Comparison of ENCODE assay signal across 12 mouse cellular contexts in the genomic region with DNA sequence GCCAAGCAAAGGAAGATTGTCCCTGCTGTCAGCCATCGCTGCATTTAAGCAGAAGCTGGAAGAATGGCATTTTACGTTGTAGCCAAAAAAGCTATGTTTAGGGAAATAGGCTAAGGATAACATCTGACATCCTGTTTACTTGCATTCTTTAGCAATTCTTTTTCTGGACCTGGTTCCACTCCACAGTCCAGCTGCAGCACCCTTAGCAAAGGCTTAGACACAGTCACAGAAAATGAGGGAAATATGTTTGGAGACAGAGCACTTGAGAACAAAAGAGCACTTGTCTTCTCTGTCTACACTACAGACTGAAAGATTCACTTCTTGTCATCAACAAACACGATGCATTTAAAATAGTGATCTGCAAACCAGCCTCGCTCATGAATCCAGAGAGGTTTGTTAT. TPM values are rescaled to one million over a fixed set of nuclear protein-coding genes. Genes with fewer than 3 reads are reported as not detected.
A peak's percentile ranks its signal among the peaks of the same experiment; 100 is the strongest.
DNase-seq lines count a peak whose midpoint lies in the region; ATAC-seq and TF ChIP-seq lines count a peak whose summit lies in the region.
"Had no signal": no experiment of that assay in that cellular context is flagged by ENCODE, and none has a peak within 500 bp of the region (broad histone marks: within the 10 kb centered on the region; RNA-seq: fewer than 3 reads in every experiment).

No protein-coding gene starts in this region.

- no peak for TF ChIP-seq EP300 in lung, postnatal 0 days (IDR thresholded peaks at IDR 0.05)

- no peaks in the 10 kb centered on the region for H3K27me3 ChIP-seq in heart, embryonic 14.5 days (ENCODE audit: control insufficient read depth, insufficient read depth, low read length)
- H3K27me3 ChIP-seq in lung, embryonic 14.5 days (ENCODE audit: insufficient read depth, low read length): no peaks in the 10 kb centered on the region
- no peaks in the 10 kb centered on the region for H3K27me3 ChIP-seq in lung, postnatal 0 days (replicated peaks; ENCODE audit: insufficient read depth, low read length)
- H3K27me3 ChIP-seq: neural tube, embryonic 15.5 days had no signal

- intact Hi-C loops in heart, postnatal 25 days (cut with DNase I): no loop called here

- TF ChIP-seq POLR2A in brain, embryonic 14.5 days (IDR thresholded peaks at IDR 0.05; ENCODE audit: borderline replicate concordance, extremely low read depth, insufficient read depth, insufficient read length, poor library complexity, severe bottlenecking): no peak

- no peak overlapping the region for H3K4me3 ChIP-seq in heart, embryonic 14.5 days (ENCODE audit: control insufficient read depth in 1 of 2, insufficient read depth in 1 of 2, low read depth in 1 of 2, low read length in 2 of 2)
- no peak overlapping the region for H3K4me3 ChIP-seq in lung, embryonic 14.5 days (ENCODE audit: low read depth, low read length)
- no peak overlapping the region for H3K4me3 ChIP-seq in lung, postnatal 0 days (ENCODE audit: low read depth, low read length)
- H3K4me3 ChIP-seq: forebrain, embryonic 10.5 days; neural tube, embryonic 15.5 days had no signal

- peak overlapping the region; percentile 31 for H3K4me2 ChIP-seq in heart, embryonic 14.5 days (ENCODE audit: low read length)
- no peak overlapping the region for H3K4me2 ChIP-seq in lung, embryonic 14.5 days
- peak overlapping the region; percentile 27; the same call in 1 of the 2 replicates for H3K4me2 ChIP-seq in lung, postnatal 0 days (replicated peaks; ENCODE audit: low read depth, low read length)
- H3K4me2 ChIP-seq: neural tube, embryonic 15.5 days had no signal

- peaks cover 3 to 4% of the 10 kb centered on the region in 2 experiments; a peak in 2 of 4 replicates for H3K4me1 ChIP-seq in heart, embryonic 14.5 days (ENCODE audit: control insufficient read depth in 2 of 2, insufficient read depth in 2 of 2, low read length in 2 of 2)
- H3K4me1 ChIP-seq in lung, embryonic 14.5 days (ENCODE audit: insufficient read depth): no peaks in the 10 kb centered on the region
- H3K4me1 ChIP-seq in lung, postnatal 0 days (ENCODE audit: insufficient read depth, low read depth, low read length): no peaks in the 10 kb centered on the region
- H3K4me1 ChIP-seq: forebrain, embryonic 10.5 days; neural tube, embryonic 15.5 days had no signal

- no peak overlapping the region for H3K27ac ChIP-seq in heart, embryonic 14.5 days (replicated peaks in 1 of 2; ENCODE audit: control insufficient read depth in 1 of 2, insufficient read depth in 1 of 2, low read depth in 2 of 2, low read length in 2 of 2)
- H3K27ac ChIP-seq in lung, embryonic 14.5 days (ENCODE audit: low read depth): no peak overlapping the region
- no peak overlapping the region for H3K27ac ChIP-seq in lung, postnatal 0 days (ENCODE audit: low read length)
- H3K27ac ChIP-seq: forebrain, embryonic 10.5 days; liver, embryonic 14.5 days; neural tube, embryonic 15.5 days had no signal

- H3K9ac ChIP-seq in heart, embryonic 14.5 days (ENCODE audit: low read length): no peak overlapping the region
- no peak overlapping the region for H3K9ac ChIP-seq in lung, embryonic 14.5 days
- H3K9ac ChIP-seq in lung, postnatal 0 days (replicated peaks; ENCODE audit: low read depth): no peak overlapping the region
- H3K9ac ChIP-seq: liver, embryonic 14.5 days; neural tube, embryonic 15.5 days had no signal

- H3K9me3 ChIP-seq in heart, embryonic 14.5 days (ENCODE audit: control insufficient read depth, low read length): no peaks in the 10 kb centered on the region
- H3K9me3 ChIP-seq in lung, embryonic 14.5 days (ENCODE audit: low read depth, low read length): no peaks in the 10 kb centered on the region
- H3K9me3 ChIP-seq in lung, postnatal 0 days (ENCODE audit: low read length): no peaks in the 10 kb centered on the region
- H3K9me3 ChIP-seq: forebrain, embryonic 10.5 days; neural tube, embryonic 15.5 days had no signal

- ATAC-seq in heart, embryonic 14.5 days (ENCODE audit: insufficient number of reproducible peaks, insufficient read depth, low FRiP score, low read depth): no peak
- ATAC-seq in lung, embryonic 14.5 days (ENCODE audit: insufficient read depth): no peak
- peak; percentile 37; the same call in 1 of the 2 replicates for ATAC-seq in lung, postnatal 0 days
- ATAC-seq: hindbrain, embryonic 16.5 days had no signal

- no peak for TF ChIP-seq CTCF in lung, embryonic 14.5 days (IDR thresholded peaks at IDR 0.05; ENCODE audit: low read depth)
- TF ChIP-seq CTCF in brain, embryonic 14.5 days (IDR thresholded peaks at IDR 0.05; ENCODE audit: borderline replicate concordance, extremely low read depth, insufficient read depth, insufficient read length): no peak
- TF ChIP-seq CTCF in lung, postnatal 0 days (IDR thresholded peaks at IDR 0.05): no peak

- 45% methylated on average over 4 of the region's 4 CpGs for WGBS in heart, embryonic 14.5 days
- 49% methylated on average over 4 of the region's 4 CpGs for WGBS in lung, embryonic 14.5 days
- WGBS in lung, postnatal 0 days: 36% methylated on average over 4 of the region's 4 CpGs

- no peaks in the 10 kb centered on the region for H3K36me3 ChIP-seq in heart, embryonic 14.5 days (ENCODE audit: control insufficient read depth, insufficient read depth, low read length)
- no peaks in the 10 kb centered on the region for H3K36me3 ChIP-seq in lung, embryonic 14.5 days (ENCODE audit: insufficient read depth)
- no peaks in the 10 kb centered on the region for H3K36me3 ChIP-seq in lung, postnatal 0 days (ENCODE audit: insufficient read depth, low read length)
- H3K36me3 ChIP-seq: forebrain, embryonic 10.5 days; neural tube, embryonic 15.5 days had no signal

- no peak for DNase-seq in heart, postnatal 25 days (ENCODE audit: low spot score)
- peak; percentile 18 for DNase-seq in lung, embryonic 14.5 days
- DNase-seq in lung, adult 18-20 months: no peak
- peak; percentile 4 for DNase-seq in brain, embryonic 14.5 days (ENCODE audit: low read depth)
- DNase-seq in lung, postnatal 0 days (ENCODE audit: low spot score): no peak
- DNase-seq in c-Kit-positive CD71-positive TER-119-positive erythroid progenitor cells, embryonic 14.5 days (ENCODE audit: low spot score): no peak
- DNase-seq: cerebellum, adult 18-20 months had no signal

RNA-seq across cellular contexts. Expression of a gene that starts 0.7 kb away (rescaled TPM):
- 45.9 and 54.2 TPM in 2 replicates for polyA plus RNA-seq in heart, embryonic 14.5 days (2014; fragmentation: Nextera tagmentation; extraction: Ambion mirVana)
- 10 to 100 TPM; 62.2 to 78.3 TPM for total RNA-seq in heart, postnatal 25 days (2021)
- 19.4 and 27.9 TPM in 2 replicates for polyA plus RNA-seq in lung, embryonic 14.5 days (2014; fragmentation: Nextera tagmentation; extraction: Ambion mirVana)
- 10.3 and 12.6 TPM in 2 replicates for polyA plus RNA-seq in brain, embryonic 14.5 days (2012; rRNA removed)
- polyA plus RNA-seq in lung, postnatal 0 days (2015; fragmentation: Nextera tagmentation; extraction: Ambion mirVana): 23.3 and 25.9 TPM in 2 replicates

RNA-seq across cellular contexts. Expression of a gene that starts 53.6 kb away (rescaled TPM):
- polyA plus RNA-seq in heart, embryonic 14.5 days (2014; fragmentation: Nextera tagmentation; extraction: Ambion mirVana): 88.7 and 92.5 TPM in 2 replicates
- total RNA-seq in heart, postnatal 25 days (2021): 10 to 100 TPM; 24.7 to 27.1 TPM
- 156 and 165 TPM in 2 replicates for polyA plus RNA-seq in lung, embryonic 14.5 days (2014; fragmentation: Nextera tagmentation; extraction: Ambion mirVana)
- 191 and 229 TPM in 2 replicates for polyA plus RNA-seq in brain, embryonic 14.5 days (2012; rRNA removed)
- polyA plus RNA-seq in lung, postnatal 0 days (2015; fragmentation: Nextera tagmentation; extraction: Ambion mirVana): 50.4 and 52.4 TPM in 2 replicates

Comparison
In these comparisons a context has a peak if more than half of its experiments do, and no peak if none do; other contexts are left out.
1. DNase-seq: peak in lung, embryonic 14.5 days (single experiment) and brain, embryonic 14.5 days (single experiment); none in heart, postnatal 25 days (single experiment), lung, adult 18-20 months (0 of 2), lung, postnatal 0 days (single experiment) and c-Kit-positive CD71-positive TER-119-positive erythroid progenitor cells, embryonic 14.5 days (single experiment).